In genomic region chr16:85747589-85748360, GRCm38 (mm10) we compare ENCODE assay signal across 8 mouse cellular contexts. TPM values are rescaled to one million over a fixed set of nuclear protein-coding genes. Genes with fewer than 3 reads are reported as not detected.
DNase-seq lines count a peak whose midpoint lies in the region; ATAC-seq and TF ChIP-seq lines count a peak whose summit lies in the region.

No protein-coding gene starts in this region.

- H3K4me1 ChIP-seq in lung, embryonic 14.5 days (ENCODE audit: insufficient read depth): peaks cover 8% of the 10 kb centered on the region

- H3K9ac ChIP-seq in lung, embryonic 14.5 days: no peak overlapping the region

- H3K4me3 ChIP-seq in lung, embryonic 14.5 days (ENCODE audit: low read depth, low read length): no peak overlapping the region

- peak; percentile 98 for ATAC-seq in lung, embryonic 14.5 days (ENCODE audit: insufficient read depth)
- no peak for ATAC-seq in inflammation-experienced regulatory T-cells, adult 6 months

- TF ChIP-seq CTCF in lung, embryonic 14.5 days (IDR thresholded peaks at IDR 0.05; ENCODE audit: low read depth): no peak

- WGBS in lung, embryonic 14.5 days: 13% methylated on average over 16 of the region's 16 CpGs

- no peaks in the 10 kb centered on the region for H3K9me3 ChIP-seq in lung, embryonic 14.5 days (ENCODE audit: low read depth, low read length)

- DNase-seq in testis, postnatal 14 days (ENCODE audit: low spot score): peak; percentile 11
- DNase-seq in testis, postnatal 10 days (ENCODE audit: low spot score): no peak
- DNase-seq in cerebellum, postnatal 25 days: peak; percentile 48 to 65
- DNase-seq in heart, postnatal 4 days: peak; percentile 88
- DNase-seq in lung, embryonic 14.5 days: peak; percentile 96
- peak; percentile 41 to 62 for DNase-seq in urinary bladder, postnatal 36 days (ENCODE audit: low spot score in 2 of 2)
- DNase-seq in spleen, postnatal 4 days (ENCODE audit: low spot score in 2 of 2): no peak

- H3K27me3 ChIP-seq in lung, embryonic 14.5 days (ENCODE audit: insufficient read depth, low read length): no peaks in the 10 kb centered on the region

- H3K36me3 ChIP-seq in lung, embryonic 14.5 days (ENCODE audit: insufficient read depth): no peaks in the 10 kb centered on the region

- H3K4me2 ChIP-seq in lung, embryonic 14.5 days: peak overlapping the region; percentile 10; the same call in 1 of the 2 replicates

- peak overlapping the region; percentile 84 for H3K27ac ChIP-seq in lung, embryonic 14.5 days (ENCODE audit: low read depth)

RNA-seq across cellular contexts. Expression of gene Adamts1, which starts 55.1 kb away (rescaled TPM):
- 10 to 100 TPM; 63.7 to 68.9 TPM for total RNA-seq in heart, postnatal 4 days (2021)
- polyA plus RNA-seq in lung, embryonic 14.5 days (2014; fragmentation: Nextera tagmentation; extraction: Ambion mirVana): 40.0 and 40.2 TPM in 2 replicates
- not detected for polyA plus RNA-seq in inflammation-experienced regulatory T-cells, adult 6 months (2017; shearing (Covaris generic))

Comparison
In these comparisons a context has a peak if more than half of its experiments do, and no peak if none do; other contexts are left out.
1. DNase-seq: peak in testis, postnatal 14 days (single experiment), cerebellum, postnatal 25 days (2 of 2), heart, postnatal 4 days (single experiment), lung, embryonic 14.5 days (single experiment) and urinary bladder, postnatal 36 days (2 of 2); none in testis, postnatal 10 days (single experiment) and spleen, postnatal 4 days (0 of 2).
2. RNA of gene Adamts1, which starts 55.1 kb away (polyA plus RNA-seq): 40.0 to 40.2 TPM in lung, embryonic 14.5 days; not detected in inflammation-experienced regulatory T-cells, adult 6 months; every median in the first group is over 10 times any median in the second.